Mouse (Mus musculus): ENCODE results near the gene Ogg1. TPM values are rescaled to one million over a fixed set of nuclear protein-coding genes. Genes with fewer than 3 reads are reported as not detected.
A peak's percentile ranks its signal among the peaks of the same experiment; 100 is the strongest.

Gene Ogg1
- polyA plus RNA-seq, 1 experiment from 2014 or later = 18.7 TPM

DNA sequence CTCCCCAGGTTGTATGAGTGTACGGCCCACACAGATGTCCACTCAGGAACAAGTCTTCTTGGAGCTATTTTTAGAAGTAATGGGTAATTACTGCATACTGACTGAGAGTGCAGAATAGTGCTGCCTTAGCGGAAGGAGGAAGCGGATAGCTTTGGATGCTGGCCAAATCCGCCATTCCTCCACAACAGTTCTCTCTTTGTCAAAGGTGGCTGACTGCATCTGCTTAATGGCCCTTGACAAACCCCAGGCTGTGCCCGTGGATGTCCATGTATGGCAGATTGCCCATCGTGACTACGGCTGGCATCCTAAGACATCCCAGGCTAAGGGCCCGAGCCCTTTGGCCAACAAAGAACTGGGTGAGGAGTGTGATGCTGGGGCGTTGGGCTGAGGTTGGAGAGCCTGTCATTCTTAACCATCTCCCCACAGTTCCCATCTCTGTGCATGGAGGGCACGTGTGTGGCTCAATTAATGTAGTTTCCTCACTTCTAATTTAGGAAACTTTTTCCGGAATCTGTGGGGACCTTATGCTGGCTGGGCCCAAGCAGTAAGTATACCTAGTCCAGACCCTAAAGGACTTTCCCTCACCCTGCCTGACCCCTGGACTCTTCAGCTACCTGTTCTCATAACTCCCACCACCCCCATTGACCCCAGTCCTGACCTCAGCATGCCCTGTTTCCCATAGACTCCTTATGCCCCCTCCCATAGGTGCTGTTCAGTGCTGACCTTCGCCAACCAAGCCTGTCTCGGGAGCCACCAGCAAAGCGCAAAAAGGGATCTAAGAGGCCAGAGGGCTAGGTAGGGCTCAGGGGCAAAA, 6.6 kb downstream of the Ogg1 start:
- H3K9ac ChIP-seq = no peak overlapping the region
- peaks cover 90% of the 10 kb centered on the region for H3K36me3 ChIP-seq
- no peaks in the 10 kb centered on the region for H3K9me3 ChIP-seq (replicated peaks)
- no peaks in the 10 kb centered on the region for H3K27me3 ChIP-seq
- ATAC-seq (replicated peaks; ENCODE audit: low FRiP score) = peak; percentile 63
- H3K4me1 ChIP-seq = peaks cover 19% of the 10 kb centered on the region
- no peak overlapping the region for H3K4me3 ChIP-seq (replicated peaks)
- H3K4me2 ChIP-seq = 0 out of 2 replicates have a peak overlapping the region, but pooled peaks have one; percentile 1
- 58% methylated on average over 14 of the region's 14 CpGs for WGBS
- H3K27ac ChIP-seq = peak overlapping the region; percentile 87

DNA sequence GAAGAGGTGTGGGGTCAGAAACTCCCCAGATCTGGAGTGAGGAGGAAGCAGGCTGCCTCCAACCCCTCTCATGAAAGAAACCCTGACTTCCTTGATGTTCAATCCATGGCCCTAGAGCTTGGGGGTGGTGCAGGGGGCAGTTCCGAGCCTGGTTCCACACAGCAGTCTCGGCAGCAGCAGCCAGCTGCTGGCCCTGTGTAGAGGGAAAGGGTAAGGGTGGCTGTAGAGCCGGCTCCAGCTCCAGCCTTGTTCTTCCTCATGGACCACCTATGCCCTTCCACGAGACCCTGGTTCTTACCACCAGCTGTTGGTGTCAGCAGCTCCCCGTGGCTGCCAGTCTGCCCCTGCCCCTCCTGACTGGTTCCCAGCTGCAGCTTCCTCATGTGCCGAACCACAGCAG, 7.4 kb downstream of the Ogg1 start:
- H3K4me2 ChIP-seq = no peak overlapping the region
- H3K9me3 ChIP-seq (replicated peaks) = no peaks in the 10 kb centered on the region
- no peak overlapping the region for H3K9ac ChIP-seq
- H3K27me3 ChIP-seq = no peaks in the 10 kb centered on the region
- peaks cover 90% of the 10 kb centered on the region for H3K36me3 ChIP-seq
- peaks cover 18% of the 10 kb centered on the region for H3K4me1 ChIP-seq
- 61% methylated on average over 6 of the region's 6 CpGs for WGBS
- H3K4me3 ChIP-seq (replicated peaks) = no peak overlapping the region
- H3K27ac ChIP-seq = peak overlapping the region; percentile 87
- no peak for ATAC-seq (replicated peaks; ENCODE audit: low FRiP score)

DNA sequence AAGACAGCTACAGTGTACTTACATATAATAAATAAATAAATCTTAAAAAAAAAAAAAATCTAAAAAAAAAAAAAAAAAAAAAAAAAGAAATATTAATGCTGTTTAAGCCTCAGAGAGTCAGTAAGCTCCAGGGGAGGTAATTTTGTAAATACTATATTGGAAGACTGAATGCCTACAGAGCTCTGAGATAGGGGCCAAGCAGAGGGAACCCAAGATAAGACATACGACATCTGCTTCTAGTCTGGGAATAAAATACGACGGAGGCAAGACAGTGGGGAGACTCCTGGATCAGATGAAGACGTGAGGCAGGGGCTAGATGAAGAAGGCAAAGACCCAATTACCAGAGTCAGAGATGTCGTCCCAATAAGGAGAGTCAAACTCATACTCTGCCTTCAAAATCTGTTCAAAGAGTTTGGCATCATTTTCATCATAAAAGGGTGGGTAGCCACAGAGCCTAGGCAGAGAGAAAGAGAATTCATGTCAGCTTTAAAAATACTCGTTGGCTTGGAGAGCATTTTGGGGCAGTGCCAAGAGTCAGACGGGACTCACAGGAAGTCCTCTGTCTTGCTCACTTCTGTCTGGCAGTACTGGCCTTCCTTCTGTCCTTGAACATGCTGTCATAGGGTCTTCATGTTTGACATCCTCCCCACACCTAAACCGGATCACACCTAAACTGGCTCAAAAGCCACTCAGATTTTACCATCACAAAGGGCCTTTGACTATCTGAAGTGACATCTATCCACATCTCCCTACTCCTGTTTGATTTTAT, 10.3 kb downstream of the Ogg1 start:
- H3K36me3 ChIP-seq = peaks cover 84% of the 10 kb centered on the region
- H3K9ac ChIP-seq = no peak overlapping the region
- no peak overlapping the region for H3K27ac ChIP-seq
- peaks cover 22% of the 10 kb centered on the region for H3K4me1 ChIP-seq
- H3K9me3 ChIP-seq (replicated peaks) = no peaks in the 10 kb centered on the region
- H3K27me3 ChIP-seq = no peaks in the 10 kb centered on the region
- no peak overlapping the region for H3K4me3 ChIP-seq (replicated peaks)
- H3K4me2 ChIP-seq = no peak overlapping the region
- no peak for ATAC-seq (replicated peaks; ENCODE audit: low FRiP score)
- 63% methylated on average over 8 of the region's 8 CpGs for WGBS

DNA sequence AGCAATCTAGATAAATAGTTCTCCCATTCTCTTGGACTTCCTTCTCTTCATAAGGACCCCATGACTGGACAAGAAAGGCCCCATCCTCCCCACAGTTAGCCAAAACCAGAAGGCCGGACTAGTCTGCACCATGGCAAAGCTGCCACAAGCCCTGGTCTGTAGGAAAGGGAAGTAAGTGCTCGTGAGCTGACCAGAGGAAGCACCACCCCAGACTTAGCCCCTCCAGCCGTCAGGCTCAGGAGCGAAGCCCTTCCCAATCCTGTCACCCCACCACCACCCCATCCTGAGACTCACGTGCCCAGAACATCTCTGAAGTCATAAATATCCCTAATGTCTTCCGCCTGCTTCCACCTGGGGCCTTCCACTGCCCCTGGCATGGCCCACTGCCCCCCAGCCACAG, 14.8 kb downstream of the Ogg1 start:
- WGBS = 48% methylated on average over 6 of the region's 6 CpGs
- Histone ChIP-seq H3K4me3 (replicated peaks) (peak overlapping the region; percentile 16; the same call in 1 of the 2 replicates), H3K4me1 (peaks cover 34% of the 10 kb centered on the region), H3K36me3 (peaks cover 44% of the 10 kb centered on the region), H3K27me3 (no peaks in the 10 kb centered on the region), H3K4me2 (peak overlapping the region; percentile 90), H3K27ac (peak overlapping the region; percentile 74), H3K9me3 (replicated peaks) (no peaks in the 10 kb centered on the region), H3K9ac (peak overlapping the region; percentile 9; the same call in 1 of the 2 replicates)
- ATAC-seq (replicated peaks; ENCODE audit: low FRiP score) = no peak

DNA sequence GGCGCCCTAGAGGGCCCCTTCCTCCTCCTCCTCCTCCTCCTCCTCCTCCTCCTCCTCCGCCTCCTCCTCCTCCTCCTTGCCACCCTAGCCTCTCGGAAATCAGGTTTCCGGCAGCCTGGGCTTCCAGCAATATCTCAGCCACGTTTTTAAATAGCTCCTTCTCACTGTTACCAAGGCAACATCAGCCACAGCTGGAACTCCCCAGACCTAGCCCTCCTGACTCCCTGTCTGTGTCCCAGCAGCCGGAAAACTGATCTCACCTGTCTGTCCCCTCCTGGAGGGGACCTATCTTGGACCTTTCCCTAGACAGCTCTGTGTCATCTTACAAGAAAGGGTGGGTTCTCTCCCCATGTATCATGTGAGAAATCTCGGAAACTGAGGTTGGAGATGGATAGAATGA, 15.5 kb downstream of the Ogg1 start:
- Histone ChIP-seq H3K4me3 (replicated peaks) (peak overlapping the region; percentile 77), H3K36me3 (peaks cover 39% of the 10 kb centered on the region), H3K4me2 (peak overlapping the region; percentile 90), H3K9ac (peak overlapping the region; percentile 21; the same call in 1 of the 2 replicates), H3K9me3 (replicated peaks) (no peaks in the 10 kb centered on the region), H3K27me3 (no peaks in the 10 kb centered on the region), H3K27ac (peak overlapping the region; percentile 80), H3K4me1 (peaks cover 34% of the 10 kb centered on the region)
- peak; percentile 26; the same call in 1 of the 2 replicates for ATAC-seq (replicated peaks; ENCODE audit: low FRiP score)
- WGBS = 19% methylated on average over 4 of the region's 7 CpGs

DNA sequence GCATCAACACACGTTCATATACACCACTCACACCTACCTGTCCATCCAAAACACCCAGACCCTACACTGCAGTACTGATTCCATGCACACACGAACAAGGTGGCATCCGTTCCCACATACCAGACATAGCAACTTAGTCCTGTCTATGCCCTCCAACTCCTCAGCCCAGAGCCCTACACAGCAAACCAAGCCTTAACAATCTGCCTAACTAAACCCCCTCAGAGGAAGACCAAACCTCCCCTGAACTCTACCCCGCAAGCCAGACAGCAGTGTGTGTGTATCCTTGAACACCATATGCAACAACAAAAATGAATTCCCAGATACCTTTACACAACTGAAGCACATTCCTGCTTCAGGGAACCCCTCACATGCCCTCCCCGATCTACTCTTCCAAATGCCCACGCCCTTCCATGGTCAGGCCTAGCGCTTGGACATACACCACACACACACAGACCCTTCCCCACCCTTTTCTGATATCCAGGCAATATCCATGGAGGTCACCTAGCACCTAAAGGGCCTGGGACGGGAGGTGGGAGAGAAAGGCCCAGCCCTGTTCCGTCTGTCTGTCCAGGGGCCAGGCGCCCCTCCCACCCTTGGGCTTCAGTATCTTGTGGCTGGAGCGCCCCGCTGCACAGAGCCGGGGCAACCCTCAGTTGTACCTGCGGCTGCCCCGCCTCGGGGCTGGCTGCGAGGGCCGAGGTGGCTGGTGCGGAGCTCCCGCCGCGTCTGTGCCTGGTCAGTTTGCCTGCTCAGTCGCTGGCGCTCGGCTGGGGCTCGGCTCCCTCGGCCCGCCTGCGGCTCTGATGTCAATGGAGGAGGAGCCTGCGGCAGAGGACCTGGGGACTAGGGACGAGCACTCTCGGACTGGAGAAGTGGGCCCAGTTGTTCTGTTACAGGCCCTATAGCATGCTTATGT, 16.7 kb downstream of the Ogg1 start, which contains the start of gene Camk1:
Camk1 (minus strand) TSS at position 808 of the 916 bp plus-strand sequence.
- ATAC-seq (replicated peaks; ENCODE audit: low FRiP score) = peak; percentile 89
- Histone ChIP-seq H3K9ac (peak within 1 kb of the TSS; percentile 98), H3K36me3 (peaks cover 29% of the 10 kb centered on the region), H3K4me3 (replicated peaks) (peak within 1 kb of the TSS; percentile 77), H3K27ac (peak within 1 kb of the TSS; percentile 80), H3K9me3 (replicated peaks) (no peaks in the 10 kb centered on the region), H3K4me1 (peaks cover 34% of the 10 kb centered on the region), H3K4me2 (peak within 1 kb of the TSS; percentile 90), H3K27me3 (no peaks in the 10 kb centered on the region)
- WGBS = 14% methylated on average over 32 of the region's 32 CpGs

DNA sequence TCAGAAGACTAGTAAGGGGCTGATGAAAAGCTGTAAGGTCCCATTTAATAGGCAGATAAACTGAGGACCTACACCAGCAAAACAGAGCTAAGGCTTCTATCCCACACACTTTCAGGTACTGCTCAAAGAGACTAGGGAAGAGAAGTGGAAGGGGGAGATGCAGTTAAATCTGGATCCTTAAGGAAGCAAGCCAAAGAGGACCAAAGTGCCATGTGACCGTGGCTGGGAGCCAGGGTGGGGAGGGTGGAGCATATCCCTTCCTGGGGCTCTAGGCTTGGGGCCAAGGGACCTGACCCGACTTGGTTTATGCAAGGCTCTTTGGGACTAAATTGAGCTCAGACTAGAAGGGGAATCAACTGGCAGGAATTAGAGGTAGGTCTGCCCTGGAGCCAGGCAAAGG, 17.5 kb downstream of the Ogg1 start:
- Histone ChIP-seq H3K4me2 (peak overlapping the region; percentile 90), H3K9ac (peak overlapping the region; percentile 98; the same call in 1 of the 2 replicates), H3K4me3 (replicated peaks) (peak overlapping the region; percentile 77; the same call in 1 of the 2 replicates), H3K27me3 (no peaks in the 10 kb centered on the region), H3K4me1 (peaks cover 34% of the 10 kb centered on the region), H3K9me3 (replicated peaks) (no peaks in the 10 kb centered on the region), H3K36me3 (peaks cover 20% of the 10 kb centered on the region), H3K27ac (peak overlapping the region; percentile 80)
- WGBS = 36% methylated on average over 2 of the region's 2 CpGs
- ATAC-seq (replicated peaks; ENCODE audit: low FRiP score) = no peak

DNA sequence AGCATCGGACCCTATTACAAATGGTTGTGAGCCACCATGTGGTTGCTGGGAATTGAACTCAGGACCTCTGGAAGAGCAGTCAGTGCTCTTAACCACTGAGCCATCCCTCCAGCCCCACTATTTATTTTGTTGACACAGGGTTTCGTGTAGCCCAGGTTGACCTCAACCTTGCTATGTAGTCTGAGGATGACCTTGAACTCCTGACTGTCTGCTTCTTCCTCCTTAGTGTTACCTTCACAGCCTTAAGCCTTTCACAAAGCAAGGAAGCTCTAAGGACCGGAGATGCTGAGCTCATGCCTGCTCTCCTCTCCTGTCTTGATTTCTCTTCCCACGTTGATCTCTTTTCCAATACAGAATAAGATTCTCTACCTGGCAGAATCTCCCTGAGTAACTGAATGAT, 20.1 kb downstream of the Ogg1 start:
- WGBS = 74% methylated on average over 4 of the region's 4 CpGs
- Histone ChIP-seq H3K9ac (no peak overlapping the region), H3K36me3 (no peaks in the 10 kb centered on the region), H3K27ac (no peak overlapping the region), H3K4me2 (no peak overlapping the region), H3K9me3 (replicated peaks) (no peaks in the 10 kb centered on the region), H3K4me3 (replicated peaks) (no peak overlapping the region), H3K4me1 (peaks cover 29% of the 10 kb centered on the region), H3K27me3 (no peaks in the 10 kb centered on the region)
- ATAC-seq (replicated peaks; ENCODE audit: low FRiP score) = no peak

DNA sequence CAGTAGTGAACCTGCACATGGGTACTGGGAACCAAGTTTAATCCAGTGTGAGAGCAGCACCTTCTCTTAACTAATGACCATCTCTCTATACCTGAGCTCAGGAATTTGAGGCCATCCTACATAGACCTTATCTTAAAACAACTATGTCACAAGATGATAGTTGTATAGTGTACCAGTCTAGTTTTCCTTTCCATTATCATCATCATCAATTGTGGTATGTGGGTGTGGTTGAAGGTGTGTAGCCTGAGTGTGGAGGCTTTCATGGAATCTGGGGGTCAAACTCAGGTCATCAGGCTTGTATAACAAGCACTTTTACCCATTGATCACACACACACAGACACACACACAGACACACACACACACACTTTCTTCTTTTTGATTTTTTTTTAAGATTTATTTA, 23.8 kb downstream of the Ogg1 start:
- Histone ChIP-seq H3K27ac (no peak overlapping the region), H3K9me3 (replicated peaks) (no peaks in the 10 kb centered on the region), H3K4me1 (0 out of 2 replicates have a peak, but pooled peaks cover 2% of the 10 kb centered on the region), H3K4me3 (replicated peaks) (no peak overlapping the region), H3K4me2 (no peak overlapping the region), H3K27me3 (no peaks in the 10 kb centered on the region), H3K36me3 (no peaks in the 10 kb centered on the region), H3K9ac (no peak overlapping the region)
- no peak for ATAC-seq (replicated peaks; ENCODE audit: low FRiP score)

DNA sequence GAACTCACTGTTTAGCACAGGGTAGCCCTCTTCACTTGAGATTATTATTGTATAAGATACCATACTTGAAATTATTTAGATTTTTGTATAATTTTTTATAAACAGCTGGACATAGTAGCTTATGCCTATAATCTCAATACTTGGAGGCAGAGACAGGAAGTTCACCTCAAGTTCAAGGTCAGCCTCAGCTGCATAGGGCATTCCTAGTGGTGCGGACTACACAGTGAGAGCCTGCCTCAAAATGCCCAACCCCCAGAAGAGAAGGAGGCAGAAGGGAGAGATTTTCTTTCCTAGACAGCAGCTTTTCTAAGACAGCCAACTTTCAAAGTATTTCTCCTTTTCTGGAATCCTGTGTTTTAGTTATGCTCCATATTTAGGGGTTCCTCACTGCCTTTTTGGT, 24.4 kb downstream of the Ogg1 start:
- 81% methylated on average over 1 of the region's 1 CpGs for WGBS
- Histone ChIP-seq H3K9ac (no peak overlapping the region), H3K4me1 (0 out of 2 replicates have a peak, but pooled peaks cover 2% of the 10 kb centered on the region), H3K36me3 (no peaks in the 10 kb centered on the region), H3K4me3 (replicated peaks) (no peak overlapping the region), H3K27ac (no peak overlapping the region), H3K4me2 (no peak overlapping the region), H3K27me3 (no peaks in the 10 kb centered on the region), H3K9me3 (replicated peaks) (no peaks in the 10 kb centered on the region)
- no peak for ATAC-seq (replicated peaks; ENCODE audit: low FRiP score)

DNA sequence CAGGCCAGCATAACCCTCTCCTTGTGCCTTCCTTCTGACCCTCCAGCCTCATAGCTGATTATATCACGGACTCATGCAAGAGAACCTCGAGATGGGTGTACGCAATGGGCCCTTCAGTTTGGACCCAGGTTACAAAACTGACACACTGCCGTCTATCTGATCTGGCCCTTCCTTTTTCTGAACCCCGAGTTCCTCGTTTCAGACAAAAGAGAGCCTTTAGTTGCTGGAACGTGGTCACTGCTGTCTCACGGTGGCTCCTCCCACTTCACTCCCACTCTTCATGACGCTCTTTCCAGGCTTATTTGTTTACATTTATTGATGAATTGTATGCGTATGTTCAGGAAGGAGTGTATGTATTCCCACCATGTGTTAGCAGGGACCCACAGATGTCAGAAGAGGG, 24.9 kb downstream of the Ogg1 start:
- Histone ChIP-seq H3K27me3 (no peaks in the 10 kb centered on the region), H3K27ac (no peak overlapping the region), H3K9ac (no peak overlapping the region), H3K9me3 (replicated peaks) (no peaks in the 10 kb centered on the region), H3K4me1 (0 out of 2 replicates have a peak, but pooled peaks cover 2% of the 10 kb centered on the region), H3K4me2 (no peak overlapping the region), H3K36me3 (no peaks in the 10 kb centered on the region), H3K4me3 (replicated peaks) (no peak overlapping the region)
- ATAC-seq (replicated peaks; ENCODE audit: low FRiP score) = no peak
- WGBS = 62% methylated on average over 10 of the region's 10 CpGs
